10 mouse cellular contexts compared by ENCODE assay signal in the genomic region with DNA sequence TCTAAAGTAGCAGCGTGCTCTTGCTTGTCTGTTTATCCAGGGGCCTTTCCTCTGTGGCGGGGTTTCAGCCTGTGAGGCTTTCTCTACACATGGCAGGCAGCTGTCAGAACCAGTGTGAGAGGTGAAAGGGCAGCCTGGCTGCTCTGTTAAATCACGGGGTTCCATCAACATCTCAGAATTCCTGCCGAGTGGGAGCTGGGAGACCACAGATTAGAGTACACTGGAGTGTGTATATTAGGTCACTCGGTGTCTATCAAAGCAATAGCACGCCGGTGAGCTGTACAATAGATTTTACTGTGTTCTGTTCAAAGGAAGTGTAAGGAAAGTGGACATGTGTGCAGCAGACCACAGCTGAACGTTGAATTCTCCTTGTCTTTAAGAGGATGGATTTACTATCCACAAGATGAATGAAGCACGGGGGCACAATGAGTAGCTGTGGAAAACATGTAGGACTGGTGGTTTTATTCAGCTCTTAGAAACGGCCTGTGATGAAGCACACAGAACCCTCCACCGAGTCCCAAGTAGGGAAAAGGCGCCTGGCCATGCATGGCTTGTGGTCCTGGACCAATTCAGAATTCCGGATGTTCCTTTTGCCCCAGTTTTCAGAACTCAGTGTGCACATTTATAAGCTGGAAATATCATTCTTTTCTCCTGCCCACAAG.
DNase-seq lines count a peak whose midpoint lies in the region; ATAC-seq lines count a peak whose summit lies in the region.
"Had no signal": no experiment of that assay in that cellular context is flagged by ENCODE, and none has a peak within 500 bp of the region (broad histone marks: within the 10 kb centered on the region; RNA-seq: fewer than 3 reads in every experiment).

No protein-coding gene starts in this region.

- peak overlapping the region; percentile 18; the same call in 1 of the 2 replicates for H3K9ac ChIP-seq in embryonic facial prominence, embryonic 11.5 days (replicated peaks; ENCODE audit: low read length)
- no peak overlapping the region for H3K9ac ChIP-seq in hindbrain, embryonic 15.5 days

- DNase-seq in 3T3-L1 (ENCODE audit: low read depth, low spot score) = peak; percentile 9
- peak; percentile 78 for DNase-seq in embryonic facial prominence, embryonic 11.5 days (ENCODE audit: low spot score)
- DNase-seq in lung, postnatal 14 days = peak; percentile 39
- no peak for DNase-seq in right cerebral cortex, adult 2 months (ENCODE audit: low spot score in 2 of 2)
- no peak for DNase-seq in cerebellum, adult 9-11 months
- no peak for DNase-seq in layer of hippocampus, postnatal 25 days (ENCODE audit: extremely low spot score in 1 of 2, low spot score in 1 of 2)
- DNase-seq in layer of hippocampus, postnatal 36 days = no peak
- DNase-seq: cerebellum, postnatal 25 days had no signal

- no peak overlapping the region for H3K4me2 ChIP-seq in embryonic facial prominence, embryonic 11.5 days (ENCODE audit: low read depth, low read length)
- H3K4me2 ChIP-seq in hindbrain, embryonic 15.5 days = no peak overlapping the region

- WGBS in embryonic facial prominence, embryonic 11.5 days = 17% methylated on average over 13 of the region's 13 CpGs
- WGBS in hindbrain, embryonic 15.5 days = 12% methylated on average over 13 of the region's 13 CpGs

- H3K36me3 ChIP-seq in embryonic facial prominence, embryonic 11.5 days (replicated peaks; ENCODE audit: control insufficient read depth, insufficient read depth, low read depth, low read length) = no peaks in the 10 kb centered on the region
- H3K36me3 ChIP-seq in hindbrain, embryonic 15.5 days = no peaks in the 10 kb centered on the region

- H3K27me3 ChIP-seq in embryonic facial prominence, embryonic 11.5 days (ENCODE audit: control insufficient read depth, insufficient read depth, low read length) = no peaks in the 10 kb centered on the region
- 0 out of 2 replicates have a peak, but pooled peaks cover 10% of the 10 kb centered on the region for H3K27me3 ChIP-seq in hindbrain, embryonic 15.5 days

- peak overlapping the region; percentile 25; the same call in 1 of the 2 replicates for H3K27ac ChIP-seq in embryonic facial prominence, embryonic 11.5 days (replicated peaks; ENCODE audit: low read depth, low read length)
- H3K27ac ChIP-seq in hindbrain, embryonic 15.5 days (replicated peaks) = no peak overlapping the region
- H3K27ac ChIP-seq: layer of hippocampus, adult 2 months had no signal

- H3K9me3 ChIP-seq in embryonic facial prominence, embryonic 11.5 days (replicated peaks; ENCODE audit: control insufficient read depth, low read length) = no peaks in the 10 kb centered on the region
- no peaks in the 10 kb centered on the region for H3K9me3 ChIP-seq in hindbrain, embryonic 15.5 days

- no peak overlapping the region for H3K4me3 ChIP-seq in embryonic facial prominence, embryonic 11.5 days (ENCODE audit: low read depth, low read length)
- H3K4me3 ChIP-seq in hindbrain, embryonic 15.5 days = no peak overlapping the region
- H3K4me3 ChIP-seq: layer of hippocampus, adult 2 months had no signal

- H3K4me1 ChIP-seq in embryonic facial prominence, embryonic 11.5 days (ENCODE audit: control insufficient read depth, insufficient read depth, low read length) = no peaks in the 10 kb centered on the region; the same call in 1 of the 2 replicates
- peaks cover 14% of the 10 kb centered on the region for H3K4me1 ChIP-seq in hindbrain, embryonic 15.5 days (replicated peaks)

- peak; percentile 80; the same call in 1 of the 2 replicates for ATAC-seq in embryonic facial prominence, embryonic 11.5 days (replicated peaks; ENCODE audit: insufficient number of reproducible peaks, low FRiP score, low TSS enrichment, low read depth)
- peak; percentile 68 for ATAC-seq in hindbrain, embryonic 15.5 days (ENCODE audit: low FRiP score, low read depth)

Comparison
In these comparisons a context has a peak if more than half of its experiments do, and no peak if none do; other contexts are left out.
1. DNase-seq: peak in 3T3-L1 (single experiment), embryonic facial prominence, embryonic 11.5 days (single experiment) and lung, postnatal 14 days (single experiment); none in right cerebral cortex, adult 2 months (0 of 2), cerebellum, adult 9-11 months (single experiment), layer of hippocampus, postnatal 25 days (0 of 2) and layer of hippocampus, postnatal 36 days (0 of 2).